ENCODE assay signal across 24 mouse cellular contexts in genomic region chr3:97949946-97950345, GRCm38 (mm10).
"Had no signal": no experiment of that assay in that cellular context is flagged by ENCODE, and none has a peak within 500 bp of the region (broad histone marks: within the 10 kb centered on the region; RNA-seq: fewer than 3 reads in every experiment).

No protein-coding gene starts in this region.

- H3K4me2 ChIP-seq: intestine, embryonic 15.5 days; kidney, embryonic 15.5 days; limb, embryonic 12.5 days; limb, embryonic 15.5 days; liver, embryonic 11.5 days; liver, embryonic 15.5 days; midbrain, embryonic 12.5 days; neural tube, embryonic 13.5 days; stomach, embryonic 15.5 days had no signal

- H3K27me3 ChIP-seq: intestine, embryonic 15.5 days; kidney, embryonic 15.5 days; limb, embryonic 12.5 days; limb, embryonic 15.5 days; liver, embryonic 15.5 days; megakaryocyte, embryonic 14.5 days; neural tube, embryonic 13.5 days; stomach, embryonic 15.5 days had no signal

- H3K9me3 ChIP-seq: intestine, embryonic 15.5 days; kidney, embryonic 15.5 days; limb, embryonic 15.5 days; liver, embryonic 15.5 days; midbrain, embryonic 12.5 days; stomach, embryonic 15.5 days had no signal

- ATAC-seq: intestine, embryonic 15.5 days; midbrain, embryonic 16.5 days had no signal

- H3K4me1 ChIP-seq: limb, embryonic 12.5 days; limb, embryonic 15.5 days had no signal

- DNase-seq: kidney, adult 11 months; kidney, adult 8-10 months; kidney, postnatal 10 days; kidney, postnatal 4 days; left cerebral cortex, postnatal 4 days; lung, adult 2 months; lung, postnatal 14 days; retina, postnatal 1 day; right cerebral cortex, postnatal 25 days; spleen, adult 18-20 months; thymus, postnatal 25 days had no signal

- H3K27ac ChIP-seq: intestine, embryonic 15.5 days; kidney, embryonic 15.5 days; limb, embryonic 12.5 days; limb, embryonic 15.5 days; liver, embryonic 15.5 days; macrophage; midbrain, embryonic 12.5 days; neural tube, embryonic 13.5 days; stomach, embryonic 15.5 days had no signal

- H3K4me3 ChIP-seq: intestine, embryonic 15.5 days; kidney, embryonic 15.5 days; limb, embryonic 12.5 days; limb, embryonic 15.5 days; liver, embryonic 15.5 days; megakaryocyte, embryonic 14.5 days; midbrain, embryonic 12.5 days; myocyte; neural tube, embryonic 13.5 days; stomach, embryonic 15.5 days had no signal

- H3K36me3 ChIP-seq: intestine, embryonic 15.5 days; kidney, embryonic 15.5 days; limb, embryonic 12.5 days; limb, embryonic 15.5 days; liver, embryonic 15.5 days; midbrain, embryonic 12.5 days; neural tube, embryonic 13.5 days; stomach, embryonic 15.5 days had no signal

- H3K9ac ChIP-seq: intestine, embryonic 15.5 days; kidney, embryonic 15.5 days; limb, embryonic 12.5 days; limb, embryonic 15.5 days; liver, embryonic 15.5 days; midbrain, embryonic 12.5 days; neural tube, embryonic 13.5 days; stomach, embryonic 15.5 days had no signal
